In the genomic region with DNA sequence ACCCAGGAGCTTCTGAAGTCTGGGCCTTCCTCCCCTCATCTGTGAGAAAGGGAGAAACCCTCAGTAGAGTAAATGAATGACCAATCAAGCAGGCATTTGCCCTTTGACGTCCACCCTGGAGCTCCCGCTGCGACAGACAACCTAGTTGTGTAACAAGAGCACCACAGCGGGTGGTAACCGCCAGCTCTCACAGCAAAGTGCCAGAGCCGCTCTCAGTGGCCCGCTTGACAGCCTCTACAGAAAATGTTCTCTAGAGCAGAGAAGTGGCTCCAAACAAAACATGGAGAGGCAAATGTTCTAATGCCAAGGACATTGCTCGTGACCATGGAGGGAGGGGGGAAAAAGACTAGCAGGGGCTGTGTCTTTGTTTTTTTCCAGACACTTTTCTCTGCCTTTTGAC, we compare ENCODE assay signal across 8 mouse cellular contexts. TPM values are rescaled to one million over a fixed set of nuclear protein-coding genes. Genes with fewer than 3 reads are reported as not detected.
DNase-seq lines count a peak whose midpoint lies in the region; ATAC-seq and TF ChIP-seq lines count a peak whose summit lies in the region.

No protein-coding gene starts in this region.

- peak overlapping the region; percentile 92 for H3K27ac ChIP-seq in kidney, adult 2 months (ENCODE audit: insufficient read depth, low read depth, low read length)
- H3K27ac ChIP-seq in kidney, embryonic 16.5 days (ENCODE audit: low read length): no peak overlapping the region
- no peak overlapping the region for H3K27ac ChIP-seq in forebrain, embryonic 15.5 days (replicated peaks)

- peaks cover 4% of the 10 kb centered on the region; the same call in 1 of the 2 replicates for H3K4me1 ChIP-seq in kidney, adult 2 months (ENCODE audit: control insufficient read depth, insufficient read depth, low read length)
- H3K4me1 ChIP-seq in kidney, embryonic 16.5 days (ENCODE audit: insufficient read depth, low read length): no peaks in the 10 kb centered on the region
- H3K4me1 ChIP-seq in forebrain, embryonic 15.5 days: no peaks in the 10 kb centered on the region

- no peak overlapping the region for H3K4me3 ChIP-seq in kidney, adult 2 months (ENCODE audit: insufficient read depth, low read depth, low read length)
- H3K4me3 ChIP-seq in kidney, embryonic 16.5 days (ENCODE audit: low read length): no peak overlapping the region
- H3K4me3 ChIP-seq in forebrain, embryonic 15.5 days: no peak overlapping the region

- H3K27me3 ChIP-seq in kidney, adult 2 months (replicated peaks; ENCODE audit: control insufficient read depth, insufficient read depth, low read length): no peaks in the 10 kb centered on the region
- no peaks in the 10 kb centered on the region for H3K27me3 ChIP-seq in kidney, embryonic 16.5 days (ENCODE audit: insufficient read depth, low read length)
- H3K27me3 ChIP-seq in forebrain, embryonic 15.5 days: no peaks in the 10 kb centered on the region

- H3K4me2 ChIP-seq in kidney, embryonic 16.5 days (replicated peaks; ENCODE audit: low read depth, low read length): no peak overlapping the region
- no peak overlapping the region for H3K4me2 ChIP-seq in forebrain, embryonic 15.5 days (replicated peaks)

- H3K36me3 ChIP-seq in kidney, adult 2 months (ENCODE audit: control insufficient read depth, insufficient read depth, low read length): no peaks in the 10 kb centered on the region
- H3K36me3 ChIP-seq in kidney, embryonic 16.5 days (ENCODE audit: insufficient read depth, low read length): no peaks in the 10 kb centered on the region
- no peaks in the 10 kb centered on the region for H3K36me3 ChIP-seq in forebrain, embryonic 15.5 days

- WGBS in kidney, adult 2 months: 5% methylated on average over 8 of the region's 8 CpGs
- 18% methylated on average over 8 of the region's 8 CpGs for WGBS in kidney, embryonic 16.5 days
- WGBS in forebrain, embryonic 15.5 days: 2% methylated on average over 8 of the region's 8 CpGs

- no peak for TF ChIP-seq CTCF in kidney, adult 2 months (conservative IDR thresholded peaks at IDR 0.05; ENCODE audit: insufficient read depth, insufficient read length, low read depth, low read length)

- H3K9me3 ChIP-seq in kidney, embryonic 16.5 days (ENCODE audit: low read length): no peaks in the 10 kb centered on the region
- H3K9me3 ChIP-seq in forebrain, embryonic 15.5 days: no peaks in the 10 kb centered on the region

- no peak for TF ChIP-seq POLR2A in kidney, adult 2 months (IDR thresholded peaks at IDR 0.05; ENCODE audit: low read depth, low read length)

- DNase-seq in kidney, adult 2 months: peak; percentile 94
- peak; percentile 47 for DNase-seq in adrenal gland, adult 8-10 months
- DNase-seq in kidney, adult 8-10 months: peak; percentile 87 to 89
- DNase-seq in lung, postnatal 36 days: peak; percentile 83
- DNase-seq in layer of hippocampus, postnatal 14 days (ENCODE audit: low spot score in 2 of 2): no peak

- H3K9ac ChIP-seq in kidney, embryonic 16.5 days (replicated peaks; ENCODE audit: low read length): no peak overlapping the region
- no peak overlapping the region for H3K9ac ChIP-seq in forebrain, embryonic 15.5 days (replicated peaks)

- ATAC-seq in kidney, embryonic 16.5 days (ENCODE audit: low FRiP score, low TSS enrichment): no peak
- no peak for ATAC-seq in forebrain, embryonic 15.5 days (replicated peaks)
- no peak for ATAC-seq in activated CD4-positive, CD25-positive, alpha-beta regulatory T cell, adult 4 months

RNA-seq across cellular contexts. Expression of gene Gtpbp4, which starts 21.3 kb away (rescaled TPM):
- 4.7 and 7.5 TPM in 2 replicates for polyA plus RNA-seq in kidney, adult 2 months (2012; rRNA removed)
- polyA plus RNA-seq in kidney, embryonic 16.5 days (2015; fragmentation: Nextera tagmentation; extraction: Ambion mirVana): 80.9 and 82.6 TPM in 2 replicates
- total RNA-seq in adrenal gland, adult 8-10 months (2022): 10 to 100 TPM; 54.3 to 63.3 (median 58.9) TPM
- polyA plus RNA-seq in forebrain, embryonic 15.5 days (2015; fragmentation: Nextera tagmentation; extraction: Ambion mirVana): 72.0 and 78.7 TPM in 2 replicates
- polyA plus RNA-seq in activated CD4-positive, CD25-positive, alpha-beta regulatory T cell, adult 4 months (2017; shearing (Covaris generic)): 10 to 100 TPM; 71.5 to 73.1 TPM
- total RNA-seq in layer of hippocampus, postnatal 14 days (2021): 10 to 100 TPM; 31.4 to 37.5 TPM

Comparison
In these comparisons a context has a peak if more than half of its experiments do, and no peak if none do; other contexts are left out.
1. DNase-seq: peak in kidney, adult 2 months (single experiment), adrenal gland, adult 8-10 months (single experiment), kidney, adult 8-10 months (2 of 2) and lung, postnatal 36 days (single experiment); none in layer of hippocampus, postnatal 14 days (0 of 2).